Mouse (Mus musculus) neural tube, embryonic 15.5 days (tissue): Measurements from ENCODE around the gene Tcea2. TPM values are rescaled to one million over a fixed set of nuclear protein-coding genes. Genes with fewer than 3 reads are reported as not detected.

Source experiments
- ATAC-seq: fragments of 200-750 bp; cut with Nextera tagmentation; 2 replicates; pipeline ENCODE4 v1.8.0; 2017; ENCODE audit warnings: mild to moderate bottlenecking, moderate TSS enrichment, moderate library complexity; ENCODE audit not compliant: low FRiP score
- H3K27ac ChIP-seq: fragments of 300-500 bp; sonication (generic); replicated peaks from 2 replicates; pipeline ENCODE4 v1.5.1; 2015; ENCODE audit warnings: mild to moderate bottlenecking, inconsistent platforms
- H3K27me3 ChIP-seq: fragments of 300-500 bp; sonication (generic); replicated peaks from 2 replicates; pipeline ENCODE4 v1.6.1; 2015; ENCODE audit warnings: inconsistent platforms
- H3K36me3 ChIP-seq: fragments of 300-500 bp; sonication (generic); 2 replicates; pipeline ENCODE4 v1.6.1; 2015; ENCODE audit warnings: inconsistent platforms
- H3K4me1 ChIP-seq: fragments of 300-500 bp; sonication (generic); 2 replicates; pipeline ENCODE4 v1.6.1; 2015; ENCODE audit warnings: inconsistent platforms
- H3K4me2 ChIP-seq: fragments of 300-500 bp; sonication (generic); 2 replicates; pipeline ENCODE4 v1.6.1; 2015; ENCODE audit warnings: inconsistent platforms, mild to moderate bottlenecking, moderate library complexity
- H3K4me3 ChIP-seq: fragments of 300-500 bp; sonication (generic); replicated peaks from 2 replicates; pipeline ENCODE4 v1.5.1; 2015; ENCODE audit warnings: mild to moderate bottlenecking, inconsistent platforms
- H3K9ac ChIP-seq: fragments of 300-500 bp; sonication (generic); replicated peaks from 2 replicates; pipeline ENCODE4 v1.6.1; 2015; ENCODE audit warnings: mild to moderate bottlenecking, inconsistent platforms
- H3K9me3 ChIP-seq: fragments of 300-500 bp; sonication (generic); replicated peaks from 2 replicates; pipeline ENCODE4 v1.6.1; 2016; ENCODE audit warnings: inconsistent platforms
- WGBS: fragments of 180-500 bp; shearing (Covaris S2); methylation state at CpG from one replicate; pipeline ENCODE4 v1.1.7; 2015; ENCODE audit warnings: mixed read lengths; 5-methylcytosine and 5-hydroxymethylcytosine counted together
- polyA plus RNA-seq: library from polyadenylated mRNA; unstranded; fragments of >200 nt; fragmentation: Nextera tagmentation; extraction: Ambion mirVana; gene quantifications from 2 replicates; pipeline ENCODE4 v1.2.1, GENCODE M21; 2015

Gene Tcea2
- 43.2 and 44.9 TPM in 2 replicates for polyA plus RNA-seq

DNA sequence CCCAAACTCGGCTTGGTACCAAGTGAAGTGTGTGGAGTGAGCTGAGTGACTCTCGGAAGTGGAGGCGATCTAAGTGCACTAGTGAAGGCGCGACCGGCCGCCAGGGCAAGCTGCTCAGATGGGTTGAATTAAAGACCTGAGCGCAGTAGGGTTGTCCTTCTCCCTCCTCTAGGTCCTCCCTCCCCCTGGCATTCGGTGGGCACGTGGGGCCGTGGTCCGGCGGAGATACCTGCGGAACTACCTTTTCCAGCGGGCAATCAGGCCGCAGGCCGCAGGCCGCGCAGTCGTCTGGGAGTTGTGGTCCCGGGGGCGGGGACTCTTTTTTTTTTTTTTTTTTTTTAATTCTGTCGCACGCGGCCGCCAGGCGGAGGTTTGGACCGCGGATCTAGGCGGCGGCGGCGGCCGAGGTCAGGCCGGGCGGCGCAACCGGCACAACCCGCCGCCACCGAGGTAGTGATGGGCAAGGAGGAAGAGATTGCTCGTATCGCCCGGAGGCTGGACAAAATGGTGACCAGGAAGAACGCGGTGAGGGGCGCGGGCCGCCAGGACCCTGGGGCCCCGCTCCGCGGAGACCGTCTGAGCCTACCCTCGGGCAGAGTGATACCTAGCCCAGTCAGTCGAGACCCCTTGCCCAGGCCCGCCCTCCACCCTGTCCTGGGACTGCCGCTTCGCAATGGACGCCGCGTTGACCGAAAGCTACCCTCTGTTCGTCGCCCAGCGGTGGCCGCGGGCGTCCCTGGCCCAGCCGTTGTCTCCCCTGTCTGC is at the start of gene Tcea2:
Gene Tcea2 (plus strand): TSS at position 360 of the 765 bp plus-strand sequence.
- Histone ChIP-seq H3K27me3 (no peaks in the 10 kb centered on the region), H3K36me3 (peaks cover 5% of the 10 kb centered on the region; the same call in 1 of the 2 replicates), H3K4me2 (peak within 1 kb of the TSS; percentile 83), H3K27ac (peak within 1 kb of the TSS; percentile 76), H3K4me1 (peaks cover 40% of the 10 kb centered on the region), H3K9ac (peak within 1 kb of the TSS; percentile 78), H3K9me3 (no peaks in the 10 kb centered on the region), H3K4me3 (peak within 1 kb of the TSS; percentile 58)
- peak; percentile 64 for ATAC-seq
- WGBS, result under 1% methylated on average over 69 of the region's 69 CpGs

DNA sequence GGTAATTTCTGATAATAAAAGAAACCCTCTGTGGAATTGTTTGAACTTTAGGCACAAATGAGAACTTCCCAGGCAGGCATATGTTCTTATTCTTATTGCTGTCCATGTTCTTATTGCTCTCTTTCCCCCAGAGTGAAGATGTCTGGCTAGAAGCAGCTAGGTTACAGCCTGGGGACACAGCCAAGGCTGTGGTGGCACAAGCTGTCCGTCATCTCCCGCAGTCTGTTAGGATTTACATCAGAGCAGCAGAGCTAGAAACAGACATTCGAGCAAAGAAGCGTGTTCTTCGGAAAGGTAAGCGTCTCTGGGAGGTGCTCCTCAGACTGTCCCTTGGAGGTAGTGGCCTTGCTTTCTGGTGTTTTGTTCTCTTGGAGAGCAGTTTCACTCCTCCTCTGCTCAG is 47.5 kb upstream of the Tcea2 start:
- no peak for ATAC-seq
- Histone ChIP-seq H3K4me2 (no peak overlapping the region), H3K27ac (no peak overlapping the region), H3K36me3 (peaks cover 64% of the 10 kb centered on the region), H3K4me1 (no peaks in the 10 kb centered on the region), H3K9me3 (no peaks in the 10 kb centered on the region), H3K9ac (no peak overlapping the region), H3K4me3 (no peak overlapping the region), H3K27me3 (no peaks in the 10 kb centered on the region)
- whole genome bisulfite sequencing, result 98% methylated on average over 6 of the region's 6 CpGs

DNA sequence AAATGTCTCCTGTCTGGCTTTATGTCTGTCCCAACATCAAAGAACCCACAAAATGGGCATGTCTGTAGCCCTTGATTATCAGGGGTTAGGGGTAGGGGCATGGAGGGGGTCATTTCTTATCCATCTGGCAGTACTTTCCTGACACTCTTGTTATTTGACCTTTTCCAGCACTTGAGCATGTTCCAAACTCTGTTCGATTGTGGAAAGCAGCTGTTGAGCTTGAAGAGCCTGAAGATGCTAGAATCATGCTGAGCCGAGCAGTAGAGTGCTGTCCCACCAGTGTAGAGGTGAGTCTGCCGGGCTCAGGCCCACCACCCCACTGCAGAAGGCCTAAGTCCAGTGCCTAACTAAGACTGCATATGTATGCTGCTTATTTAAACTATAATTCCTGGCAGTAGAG is 44.2 kb upstream of the Tcea2 start:
- no peaks in the 10 kb centered on the region for H3K9me3 ChIP-seq
- no peak overlapping the region for H3K27ac ChIP-seq
- ATAC-seq, result no peak
- no peaks in the 10 kb centered on the region for H3K27me3 ChIP-seq
- no peak overlapping the region for H3K9ac ChIP-seq
- no peak overlapping the region for H3K4me2 ChIP-seq
- no peaks in the 10 kb centered on the region for H3K4me1 ChIP-seq
- H3K4me3 ChIP-seq, result no peak overlapping the region
- 95% methylated on average over 3 of the region's 3 CpGs for WGBS
- peaks cover 77% of the 10 kb centered on the region for H3K36me3 ChIP-seq

DNA sequence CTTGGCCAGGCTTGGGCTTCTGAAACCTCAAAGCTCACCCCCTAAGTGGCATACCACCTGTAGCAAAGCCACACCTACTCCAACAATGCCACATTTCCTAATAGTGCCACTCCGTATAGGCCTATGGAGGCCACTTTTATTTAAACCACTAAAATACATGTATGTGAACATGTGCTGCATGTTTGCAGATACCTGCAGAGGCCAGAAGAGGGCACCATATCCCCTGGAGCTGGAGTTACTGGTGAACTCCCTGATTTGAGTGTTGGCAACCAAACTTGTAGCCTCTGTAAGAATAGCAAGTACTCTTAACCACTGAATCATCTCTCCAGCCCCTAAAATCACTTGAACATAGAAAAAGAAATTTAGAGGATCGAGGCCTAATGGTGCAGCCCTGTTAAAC is 35.7 kb upstream of the Tcea2 start:
- Histone ChIP-seq H3K9ac (no peak overlapping the region), H3K9me3 (no peaks in the 10 kb centered on the region), H3K36me3 (peaks cover 81% of the 10 kb centered on the region), H3K27me3 (no peaks in the 10 kb centered on the region), H3K4me3 (no peak overlapping the region), H3K4me1 (no peaks in the 10 kb centered on the region), H3K27ac (no peak overlapping the region), H3K4me2 (no peak overlapping the region)
- WGBS, result 97% methylated on average over 2 of the region's 2 CpGs
- ATAC-seq, result no peak

- WGBS, result 82% methylated on average over 3 of the region's 3 CpGs
- Histone ChIP-seq H3K4me3 (no peak overlapping the region), H3K36me3 (peaks cover 83% of the 10 kb centered on the region)
Observed at GRCm38 (mm10) chr2:181645666-181646065, 34.4 kb upstream of the Tcea2 start.

DNA sequence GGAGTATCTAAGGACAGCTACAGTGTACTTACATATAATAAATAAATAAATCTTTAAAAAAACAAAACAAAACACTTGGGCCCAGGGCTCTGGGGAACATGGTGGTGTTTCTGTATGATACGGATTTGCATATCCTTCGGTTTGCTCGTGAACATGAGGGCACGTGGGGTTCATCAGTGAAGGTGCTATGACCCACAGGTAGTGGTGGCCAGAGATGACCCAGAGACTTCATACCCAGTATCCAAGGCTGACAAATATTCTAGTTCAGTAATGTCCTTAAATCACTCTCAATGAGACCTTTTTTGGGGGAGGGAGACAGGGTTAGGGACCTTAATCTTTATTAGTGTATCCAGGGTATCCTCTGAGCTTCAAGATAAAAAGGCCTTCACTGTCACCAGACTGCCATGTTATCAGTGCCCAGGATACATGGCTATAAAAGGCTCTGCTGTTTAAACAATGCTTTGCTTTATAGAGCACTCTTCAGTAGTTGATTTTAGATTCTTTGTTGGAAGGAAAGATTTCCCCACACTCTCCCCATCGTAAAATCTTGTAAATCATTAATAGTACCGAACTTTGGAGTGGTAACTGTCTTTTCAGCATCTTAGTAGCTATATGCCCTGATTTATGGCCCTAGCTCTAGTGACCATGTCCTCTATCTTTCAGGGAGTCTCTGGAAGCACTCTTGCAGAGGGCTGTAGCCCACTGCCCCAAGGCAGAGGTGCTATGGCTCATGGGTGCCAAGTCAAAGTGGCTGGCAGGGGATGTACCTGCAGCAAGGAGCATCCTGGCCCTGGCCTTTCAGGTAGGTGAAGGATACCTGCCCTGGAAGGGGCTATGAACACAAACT is 33.3 kb upstream of the Tcea2 start:
- H3K4me2 ChIP-seq, result no peak overlapping the region
- H3K9me3 ChIP-seq, result no peaks in the 10 kb centered on the region
- no peaks in the 10 kb centered on the region for H3K27me3 ChIP-seq
- H3K4me3 ChIP-seq, result no peak overlapping the region
- 83% methylated on average over 6 of the region's 6 CpGs for WGBS
- H3K9ac ChIP-seq, result no peak overlapping the region
- H3K36me3 ChIP-seq, result peaks cover 78% of the 10 kb centered on the region
- H3K4me1 ChIP-seq, result no peaks in the 10 kb centered on the region
- no peak overlapping the region for H3K27ac ChIP-seq
- no peak for ATAC-seq

More at GRCm38 (mm10) chr2:181645666-181646065, 34.4 kb upstream of the Tcea2 start:
- ATAC-seq, result no peak
- Histone ChIP-seq H3K27ac (no peak overlapping the region), H3K9me3 (no peaks in the 10 kb centered on the region), H3K4me2 (no peak overlapping the region), H3K9ac (no peak overlapping the region), H3K27me3 (no peaks in the 10 kb centered on the region), H3K4me1 (no peaks in the 10 kb centered on the region)

GRCm38 (mm10) chr2:181648926-181649325 is 31.2 kb upstream of the Tcea2 start:
- Histone ChIP-seq H3K9ac (no peak overlapping the region), H3K36me3 (peaks cover 81% of the 10 kb centered on the region), H3K27ac (no peak overlapping the region), H3K9me3 (no peaks in the 10 kb centered on the region), H3K4me3 (no peak overlapping the region), H3K4me2 (no peak overlapping the region), H3K4me1 (no peaks in the 10 kb centered on the region), H3K27me3 (no peaks in the 10 kb centered on the region)
- ATAC-seq, result no peak
- 87% methylated on average over 10 of the region's 10 CpGs for WGBS

GRCm38 (mm10) chr2:181653065-181653464 is 27.0 kb upstream of the Tcea2 start:
- no peak overlapping the region for H3K27ac ChIP-seq
- H3K4me2 ChIP-seq, result no peak overlapping the region
- no peak overlapping the region for H3K9ac ChIP-seq
- no peak for ATAC-seq
- H3K27me3 ChIP-seq, result no peaks in the 10 kb centered on the region
- no peak overlapping the region for H3K4me3 ChIP-seq
- no peaks in the 10 kb centered on the region for H3K9me3 ChIP-seq
- H3K4me1 ChIP-seq, result 0 out of 2 replicates have a peak, but pooled peaks cover 2% of the 10 kb centered on the region
- H3K36me3 ChIP-seq, result peaks cover 76% of the 10 kb centered on the region

DNA sequence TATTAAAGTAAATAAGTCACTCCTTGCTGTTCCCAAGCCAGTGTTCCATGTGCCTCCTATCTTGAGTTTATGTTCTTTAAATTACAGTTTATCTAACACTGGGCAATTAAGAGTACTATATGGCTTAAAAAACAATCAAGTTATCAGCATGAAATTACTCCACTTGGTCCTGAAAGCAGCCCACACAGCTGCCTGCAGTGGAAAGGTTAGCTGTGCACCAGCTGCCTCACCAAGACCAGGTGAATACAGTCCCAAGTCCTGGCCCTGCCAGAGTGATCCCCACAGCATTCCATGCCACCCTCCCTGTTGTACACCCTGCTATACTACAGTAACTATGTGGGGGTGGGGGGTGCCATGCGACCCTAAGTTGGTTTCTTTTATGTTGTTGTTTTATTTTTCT is 26.6 kb upstream of the Tcea2 start:
- 93% methylated on average over 1 of the region's 1 CpGs for WGBS
- Histone ChIP-seq H3K4me2 (no peak overlapping the region), H3K9me3 (no peaks in the 10 kb centered on the region), H3K4me1 (0 out of 2 replicates have a peak, but pooled peaks cover 2% of the 10 kb centered on the region), H3K9ac (no peak overlapping the region), H3K27me3 (no peaks in the 10 kb centered on the region), H3K4me3 (no peak overlapping the region), H3K36me3 (peaks cover 71% of the 10 kb centered on the region), H3K27ac (no peak overlapping the region)
- peak; percentile 57 for ATAC-seq

DNA sequence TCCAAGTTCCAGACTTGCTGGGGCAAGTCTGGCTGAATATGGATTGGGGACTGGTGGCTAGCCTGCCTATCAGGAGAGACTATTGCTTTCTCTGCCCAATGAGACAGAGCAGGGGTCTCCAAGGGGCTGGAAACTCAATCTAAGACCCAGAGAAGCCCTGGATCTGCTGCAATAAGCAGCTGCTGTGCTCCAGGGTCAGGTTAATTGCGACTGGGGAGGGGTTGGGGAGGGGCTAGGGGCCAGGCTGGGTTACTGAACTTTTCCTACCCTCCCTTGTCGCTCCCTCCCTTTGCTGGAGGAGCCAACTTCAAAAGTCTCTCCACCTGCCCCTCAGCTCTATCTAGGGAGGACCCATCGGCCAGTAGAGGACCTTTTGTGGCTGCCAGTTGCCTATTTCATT is 23.4 kb upstream of the Tcea2 start, which contains the start of gene Gm29797:
Gene Gm29797 (plus strand): TSS at position 301 of the 400 bp plus-strand sequence.
- Histone ChIP-seq H3K9me3 (no peaks in the 10 kb centered on the region), H3K27me3 (no peaks in the 10 kb centered on the region), H3K36me3 (peaks cover 45% of the 10 kb centered on the region), H3K4me2 (no peak within 1 kb of the TSS), H3K4me3 (no peak within 1 kb of the TSS), H3K4me1 (peaks cover 7% of the 10 kb centered on the region; the same call in 1 of the 2 replicates), H3K9ac (no peak within 1 kb of the TSS), H3K27ac (no peak within 1 kb of the TSS)
- no peak for ATAC-seq
- 53% methylated on average over 3 of the region's 3 CpGs for WGBS

- ATAC-seq, result no peak
- Histone ChIP-seq H3K4me2 (no peak overlapping the region), H3K4me1 (peaks cover 7% of the 10 kb centered on the region; the same call in 1 of the 2 replicates), H3K27ac (no peak overlapping the region), H3K36me3 (peaks cover 39% of the 10 kb centered on the region), H3K27me3 (no peaks in the 10 kb centered on the region), H3K9ac (no peak overlapping the region), H3K9me3 (no peaks in the 10 kb centered on the region), H3K4me3 (no peak overlapping the region)
- 69% methylated on average over 2 of the region's 2 CpGs for WGBS
Observed at GRCm38 (mm10) chr2:181657441-181657840, 22.7 kb upstream of the Tcea2 start.
